Mouse (Mus musculus): ENCODE data around the gene Phc2. TPM values are rescaled to one million over a fixed set of nuclear protein-coding genes. Genes with fewer than 3 reads are reported as not detected.

Phc2 gene
- polyA plus RNA-seq, 1 experiment: 61.4 TPM

GRCm38 (mm10) chr4:128617363-128618120, 37.0 kb upstream of the Phc2 start:
- H3K4me1 ChIP-seq (ENCODE audit: control insufficient read depth, insufficient read depth, low read length): peaks cover 12% of the 10 kb centered on the region
- no peak overlapping the region for H3K4me3 ChIP-seq (ENCODE audit: insufficient read depth, low read length)
- TF ChIP-seq CTCF (IDR thresholded peaks at IDR 0.05; ENCODE audit: low read depth, low read length) (no peak), POLR2A (IDR thresholded peaks at IDR 0.05; ENCODE audit: borderline replicate concordance, low read depth, low read length) (no peak)
- no peak overlapping the region for H3K27ac ChIP-seq (ENCODE audit: insufficient read depth, low read depth, low read length)

DNA sequence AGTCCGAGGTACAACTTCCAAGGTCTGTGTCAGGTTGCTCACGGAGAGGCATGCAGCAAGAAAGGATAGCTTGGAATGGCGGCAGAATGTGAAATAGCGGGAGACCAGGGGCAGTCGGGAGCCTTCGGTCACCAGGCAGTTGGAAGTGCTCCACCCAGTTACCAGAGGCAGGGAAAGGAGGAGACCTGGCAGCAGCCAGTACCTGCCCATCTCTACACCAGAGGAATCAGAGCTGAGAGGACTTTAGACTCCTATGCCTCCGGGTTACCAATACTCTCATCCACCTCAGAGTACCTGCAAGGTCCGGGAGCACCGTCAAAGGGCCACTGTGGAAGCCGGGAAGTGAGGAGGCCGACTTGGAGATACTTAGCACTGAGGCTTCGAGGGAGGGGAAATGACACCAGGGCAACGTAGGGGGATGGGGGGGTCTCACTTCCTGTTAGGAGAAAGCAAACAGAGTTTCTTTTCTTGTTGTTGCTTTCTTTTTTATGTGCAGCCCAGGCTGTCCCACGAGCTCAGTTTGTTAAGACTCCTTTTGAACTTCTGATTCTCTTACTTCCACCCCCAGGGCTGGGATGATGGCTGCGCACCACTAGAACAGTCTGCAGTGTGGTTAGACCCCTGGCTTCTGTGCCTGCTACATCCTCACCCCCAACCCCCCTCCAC, 36.1 kb upstream of the Phc2 start, which contains the start of gene Tlr12:
Gene Tlr12, minus strand, starts transcription at position 374 of the 666 bp plus-strand sequence.
- TF ChIP-seq POLR2A (IDR thresholded peaks at IDR 0.05; ENCODE audit: borderline replicate concordance, low read depth, low read length) (no peak), CTCF (IDR thresholded peaks at IDR 0.05; ENCODE audit: low read depth, low read length) (no peak)
- Histone ChIP-seq H3K4me1 (ENCODE audit: control insufficient read depth, insufficient read depth, low read length) (peaks cover 12% of the 10 kb centered on the region), H3K27ac (ENCODE audit: insufficient read depth, low read depth, low read length) (no peak within 1 kb of the TSS), H3K4me3 (ENCODE audit: insufficient read depth, low read length) (no peak within 1 kb of the TSS)

GRCm38 (mm10) chr4:128618963-128619362, 35.5 kb upstream of the Phc2 start:
- Histone ChIP-seq H3K4me1 (ENCODE audit: control insufficient read depth, insufficient read depth, low read length) (peaks cover 12% of the 10 kb centered on the region), H3K4me3 (ENCODE audit: insufficient read depth, low read length) (no peak overlapping the region), H3K27ac (ENCODE audit: insufficient read depth, low read depth, low read length) (no peak overlapping the region)
- TF ChIP-seq POLR2A (IDR thresholded peaks at IDR 0.05; ENCODE audit: borderline replicate concordance, low read depth, low read length) (no peak), CTCF (IDR thresholded peaks at IDR 0.05; ENCODE audit: low read depth, low read length) (no peak)

GRCm38 (mm10) chr4:128620572-128620971, 33.9 kb upstream of the Phc2 start:
- H3K27ac ChIP-seq (ENCODE audit: insufficient read depth, low read depth, low read length): no peak overlapping the region
- TF ChIP-seq POLR2A (IDR thresholded peaks at IDR 0.05; ENCODE audit: borderline replicate concordance, low read depth, low read length) (no peak), CTCF (IDR thresholded peaks at IDR 0.05; ENCODE audit: low read depth, low read length) (no peak)
- H3K4me3 ChIP-seq (ENCODE audit: insufficient read depth, low read length): no peak overlapping the region
- H3K4me1 ChIP-seq (ENCODE audit: control insufficient read depth, insufficient read depth, low read length): peaks cover 12% of the 10 kb centered on the region

- H3K4me1 ChIP-seq (ENCODE audit: control insufficient read depth, insufficient read depth, low read length): peaks cover 12% of the 10 kb centered on the region
- no peak overlapping the region for H3K27ac ChIP-seq (ENCODE audit: insufficient read depth, low read depth, low read length)
- no peak overlapping the region for H3K4me3 ChIP-seq (ENCODE audit: insufficient read depth, low read length)
- TF ChIP-seq POLR2A (IDR thresholded peaks at IDR 0.05; ENCODE audit: borderline replicate concordance, low read depth, low read length): no peak
- no peak for TF ChIP-seq CTCF (IDR thresholded peaks at IDR 0.05; ENCODE audit: low read depth, low read length)
Measured at GRCm38 (mm10) chr4:128621109-128621508, 33.4 kb upstream of the Phc2 start.

- Histone ChIP-seq H3K4me1 (ENCODE audit: control insufficient read depth, insufficient read depth, low read length) (no peaks in the 10 kb centered on the region; the same call in 1 of the 2 replicates), H3K27ac (ENCODE audit: insufficient read depth, low read depth, low read length) (no peak overlapping the region), H3K4me3 (ENCODE audit: insufficient read depth, low read length) (no peak overlapping the region)
- no peak for TF ChIP-seq CTCF (IDR thresholded peaks at IDR 0.05; ENCODE audit: low read depth, low read length)
- no peak for TF ChIP-seq POLR2A (IDR thresholded peaks at IDR 0.05; ENCODE audit: borderline replicate concordance, low read depth, low read length)
Measured at GRCm38 (mm10) chr4:128635451-128635850, 19.1 kb upstream of the Phc2 start.

DNA sequence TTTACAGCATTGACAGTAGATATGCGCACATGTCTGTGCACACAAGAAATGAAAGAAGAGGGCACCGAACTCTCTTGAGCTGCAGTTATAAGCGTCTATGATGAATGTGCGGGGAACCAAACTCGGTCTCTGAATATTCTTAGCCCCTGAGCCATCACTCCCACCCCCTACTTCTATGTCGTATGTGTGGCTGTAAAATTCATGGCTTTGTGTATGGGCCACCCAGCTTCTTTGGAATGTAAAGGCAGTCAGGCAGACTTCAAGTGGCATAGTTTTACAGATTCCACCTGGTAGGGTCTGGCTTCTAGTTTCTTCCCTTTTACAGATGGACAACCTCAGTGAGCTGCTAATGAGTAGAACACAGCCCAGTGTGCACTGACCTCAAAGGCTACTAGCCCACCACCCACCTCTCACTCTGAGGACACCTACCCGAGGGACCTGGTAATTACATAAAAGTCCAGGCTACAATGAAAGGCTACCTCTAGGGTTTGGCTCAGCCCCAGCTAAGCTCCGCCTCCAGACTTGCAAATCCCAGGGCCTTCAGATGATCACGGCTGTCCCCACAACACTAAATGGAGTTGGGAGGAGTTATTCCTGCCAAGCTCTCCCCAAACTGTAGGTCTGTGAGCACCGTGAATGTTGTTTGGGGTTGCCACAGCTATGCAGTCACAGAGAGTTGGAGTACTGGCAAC, 18.5 kb upstream of the Phc2 start:
- Histone ChIP-seq H3K4me1 (ENCODE audit: control insufficient read depth, insufficient read depth, low read length) (no peaks in the 10 kb centered on the region; the same call in 1 of the 2 replicates), H3K4me3 (ENCODE audit: insufficient read depth, low read length) (no peak overlapping the region), H3K27ac (ENCODE audit: insufficient read depth, low read depth, low read length) (no peak overlapping the region)
- no peak for TF ChIP-seq CTCF (IDR thresholded peaks at IDR 0.05; ENCODE audit: low read depth, low read length)
- no peak for TF ChIP-seq POLR2A (IDR thresholded peaks at IDR 0.05; ENCODE audit: borderline replicate concordance, low read depth, low read length)

- H3K4me3 ChIP-seq (ENCODE audit: insufficient read depth, low read length): no peak overlapping the region
- no peak overlapping the region for H3K27ac ChIP-seq (ENCODE audit: insufficient read depth, low read depth, low read length)
- no peaks in the 10 kb centered on the region; the same call in 1 of the 2 replicates for H3K4me1 ChIP-seq (ENCODE audit: control insufficient read depth, insufficient read depth, low read length)
- TF ChIP-seq CTCF (IDR thresholded peaks at IDR 0.05; ENCODE audit: low read depth, low read length) (no peak), POLR2A (IDR thresholded peaks at IDR 0.05; ENCODE audit: borderline replicate concordance, low read depth, low read length) (no peak)
Measured at GRCm38 (mm10) chr4:128637250-128637649, 17.3 kb upstream of the Phc2 start.

DNA sequence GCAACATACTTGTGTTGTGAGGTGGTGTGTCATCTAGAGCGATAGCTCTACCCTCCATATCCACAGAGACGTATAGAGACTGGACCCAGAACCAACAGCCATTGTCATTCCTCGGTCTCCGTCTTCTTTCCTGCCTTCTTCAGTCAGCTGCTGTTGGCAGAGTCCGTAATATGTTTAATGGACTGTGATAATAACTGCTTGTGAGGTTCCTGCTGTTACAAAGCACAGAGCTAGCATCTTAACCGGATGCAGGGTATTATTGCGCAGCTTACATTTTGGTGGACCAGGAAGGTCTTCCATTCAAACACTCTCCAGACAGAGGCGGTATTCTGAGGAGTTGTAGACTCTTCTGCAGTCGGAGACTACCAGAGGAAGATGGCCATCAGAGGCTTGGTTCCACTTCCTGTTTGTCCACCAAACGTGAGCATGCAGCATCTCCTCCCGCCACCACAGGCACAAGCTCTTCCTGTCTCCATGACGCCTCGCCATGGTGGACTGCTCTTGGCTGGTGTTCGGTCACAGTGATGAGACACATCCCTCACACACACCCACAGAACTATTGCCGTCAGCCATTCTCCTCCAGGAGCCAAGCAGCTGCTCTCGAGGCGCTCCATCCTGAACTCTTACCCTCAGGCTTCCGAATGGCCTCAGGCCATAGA, 16.1 kb upstream of the Phc2 start:
- Histone ChIP-seq H3K4me1 (ENCODE audit: control insufficient read depth, insufficient read depth, low read length) (no peaks in the 10 kb centered on the region; the same call in 1 of the 2 replicates), H3K4me3 (ENCODE audit: insufficient read depth, low read length) (no peak overlapping the region), H3K27ac (ENCODE audit: insufficient read depth, low read depth, low read length) (no peak overlapping the region)
- TF ChIP-seq POLR2A (IDR thresholded peaks at IDR 0.05; ENCODE audit: borderline replicate concordance, low read depth, low read length) (no peak), CTCF (IDR thresholded peaks at IDR 0.05; ENCODE audit: low read depth, low read length) (no peak)
